Mouse (Mus musculus): ENCODE measurements around the gene Pebp1. TPM values are rescaled to one million over a fixed set of nuclear protein-coding genes. Genes with fewer than 3 reads are reported as not detected.

The Pebp1 gene
- polyA plus RNA-seq, 1 experiment: 1,910 TPM

- DNase-seq (ENCODE audit: low read depth): no peak
These were observed 46.6 kb downstream of the Pebp1 start for GRCm38 (mm10) chr5:117240761-117241322.

GRCm38 (mm10) chr5:117240321-117240731, 47.1 kb downstream of the Pebp1 start:
- DNase-seq (ENCODE audit: low read depth): no peak

DNA sequence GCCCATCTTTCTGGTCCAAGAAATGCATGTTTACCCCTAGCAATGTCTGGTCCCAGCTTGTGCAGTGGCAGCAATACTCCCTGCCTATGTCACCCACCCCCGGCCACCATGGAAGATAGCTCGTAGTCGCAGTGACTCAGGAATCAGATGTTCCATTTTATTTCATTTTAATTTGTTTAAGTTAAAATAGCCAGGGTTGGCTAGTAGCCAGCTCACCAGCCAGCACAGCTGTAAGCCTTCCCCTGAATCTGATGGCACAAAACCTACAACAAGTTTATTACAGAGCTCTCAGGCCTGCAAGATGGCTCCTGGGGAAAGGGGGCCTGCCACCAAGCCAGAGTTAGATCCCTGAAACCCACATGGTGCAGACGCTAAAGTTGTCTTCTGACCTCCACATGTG, 48.3 kb downstream of the Pebp1 start:
- no peak for DNase-seq (ENCODE audit: low read depth)

DNA sequence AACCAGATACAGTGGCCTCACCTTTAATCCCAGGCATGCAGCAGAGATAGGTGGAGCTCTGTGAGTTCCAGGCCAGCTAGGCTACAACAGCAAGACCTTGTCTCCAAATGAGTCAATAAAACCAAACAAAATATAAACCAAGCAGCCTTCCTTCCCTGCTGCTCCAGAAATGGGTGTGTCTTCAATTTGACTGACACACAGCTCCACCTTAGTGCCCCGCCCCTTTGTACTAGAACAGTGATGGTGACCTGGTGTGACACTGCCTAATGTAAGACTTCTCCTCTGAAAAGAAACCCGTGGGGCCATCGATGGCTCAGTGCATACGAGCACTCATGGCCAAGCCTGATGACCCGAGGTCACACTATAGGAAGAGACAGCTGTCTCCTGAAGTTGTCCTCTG, 50.9 kb downstream of the Pebp1 start:
- no peak for DNase-seq (ENCODE audit: low read depth)

Other genes starting within 250 kb of the Pebp1 start
- gene Suds3, start 171.5 kb downstream of the Pebp1 start, polyA plus RNA-seq (2012; rRNA removed): 63.0 and 65.4 TPM in 2 replicates
- gene Taok3, start 167.5 kb downstream of the Pebp1 start, polyA plus RNA-seq (2012; rRNA removed): 8.5 and 9.3 TPM in 2 replicates
- gene Vsig10, start 31.5 kb upstream of the Pebp1 start, polyA plus RNA-seq (2012; rRNA removed): 16.7 and 20.7 TPM in 2 replicates
- 223 and 249 TPM in 2 replicates for gene Wsb2, start 69.7 kb upstream of the Pebp1 start, polyA plus RNA-seq (2012; rRNA removed)
- 18.5 and 19.8 TPM in 2 replicates for gene Rfc5, start 101.4 kb upstream of the Pebp1 start, polyA plus RNA-seq (2012; rRNA removed)
- 0.39 and 0.74 TPM in 2 replicates for gene Ksr2, start 126.4 kb upstream of the Pebp1 start, polyA plus RNA-seq (2012; rRNA removed)

All from gonadal fat pad, adult 2 months (tissue).